In the genomic region with DNA sequence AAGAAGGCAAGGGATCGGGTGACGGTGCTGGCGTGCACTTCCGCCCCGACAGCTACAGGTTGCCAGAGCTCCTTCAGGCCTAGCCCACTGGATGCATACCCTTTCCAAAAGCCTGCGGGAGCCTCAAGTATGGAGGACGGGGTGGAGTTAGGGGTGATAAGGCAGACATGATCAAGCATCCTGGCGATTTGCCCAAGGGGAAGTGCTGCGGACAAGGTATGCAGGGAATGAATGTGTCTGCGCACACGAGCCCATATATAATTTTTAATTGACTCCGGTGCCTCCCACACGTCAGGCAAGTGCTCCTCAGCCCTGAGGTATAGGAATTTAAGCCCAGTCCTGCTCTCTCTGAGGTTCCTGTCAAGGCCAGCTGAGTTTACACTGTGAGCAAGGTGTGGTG, we compare ENCODE assay signal across 11 mouse cellular contexts. TPM values are rescaled to one million over a fixed set of nuclear protein-coding genes. Genes with fewer than 3 reads are reported as not detected.
A peak's percentile ranks its signal among the peaks of the same experiment; 100 is the strongest.
DNase-seq lines count a peak whose midpoint lies in the region; ATAC-seq lines count a peak whose summit lies in the region.
"Had no signal": no experiment of that assay in that cellular context is flagged by ENCODE, and none has a peak within 500 bp of the region (broad histone marks: within the 10 kb centered on the region; RNA-seq: fewer than 3 reads in every experiment).

No protein-coding gene starts in this region.

- H3K9ac ChIP-seq in kidney, embryonic 15.5 days, result 0 out of 2 replicates have a peak overlapping the region, but pooled peaks have one; percentile 19

- H3K27ac ChIP-seq in kidney, embryonic 15.5 days, result peak overlapping the region; percentile 81

- peak; percentile 49 for ATAC-seq in kidney, embryonic 15.5 days (replicated peaks; ENCODE audit: low FRiP score)
- peak; percentile 52 for ATAC-seq in megakaryocyte progenitor cell, adult 5-6 weeks (replicated peaks; ENCODE audit: poor library complexity)
- ATAC-seq: midbrain, embryonic 16.5 days had no signal

- WGBS in kidney, embryonic 15.5 days, result 16% methylated on average over 13 of the region's 13 CpGs

- no peak for DNase-seq in kidney, adult 11 months
- DNase-seq in forelimb bud, embryonic 11.5 days (ENCODE audit: low read depth, low spot score), result peak; percentile 29
- peak; percentile 66 to 78 for DNase-seq in kidney, postnatal 4 days
- DNase-seq in right cerebral cortex, adult 18-20 months, result no peak
- DNase-seq in thymus, adult 18-20 months, result no peak
- DNase-seq in frontal cortex, adult 2 months (ENCODE audit: extremely low spot score in 1 of 2, low spot score in 1 of 2), result no peak

- H3K4me1 ChIP-seq in kidney, embryonic 15.5 days, result peaks cover 36% of the 10 kb centered on the region

- H3K27me3 ChIP-seq in kidney, embryonic 15.5 days, result no peaks in the 10 kb centered on the region

- H3K36me3 ChIP-seq in kidney, embryonic 15.5 days, result no peaks in the 10 kb centered on the region

- no peaks in the 10 kb centered on the region for H3K9me3 ChIP-seq in kidney, embryonic 15.5 days (replicated peaks)

- peak overlapping the region; percentile 11 for H3K4me3 ChIP-seq in kidney, embryonic 15.5 days (replicated peaks)

- H3K4me2 ChIP-seq in kidney, embryonic 15.5 days, result peak overlapping the region; percentile 46

RNA-seq across cellular contexts. Expression of a gene that starts 7.2 kb away (rescaled TPM):
- 0.88 and 1.1 TPM in 2 replicates for polyA plus RNA-seq in kidney, embryonic 15.5 days (2015; fragmentation: Nextera tagmentation; extraction: Ambion mirVana)
- total RNA-seq in megakaryocyte progenitor cell, adult 5-6 weeks (2015), result 0.20 TPM in 1 of 2 replicates, not detected in the other
- not detected in 2 replicates for total RNA-seq in megakaryocyte progenitor cell, adult 5-6 weeks (2017)
- polyA plus RNA-seq in frontal cortex, adult 2 months (2012; rRNA removed), result 0.04 TPM in 1 of 2 replicates, not detected in the other
- total RNA-seq: granulocyte monocyte progenitor cell, adult 5-6 weeks had no signal
- polyA plus RNA-seq: brain, embryonic 14.5 days; midbrain, embryonic 16.5 days had no signal

RNA-seq across cellular contexts. Expression of a gene that starts 42.9 kb away (rescaled TPM):
- polyA plus RNA-seq in kidney, embryonic 15.5 days (2015; fragmentation: Nextera tagmentation; extraction: Ambion mirVana), result 29.0 and 33.1 TPM in 2 replicates
- total RNA-seq in megakaryocyte progenitor cell, adult 5-6 weeks (2015), result not detected in 2 replicates
- total RNA-seq in megakaryocyte progenitor cell, adult 5-6 weeks (2017), result not detected in 2 replicates
- polyA plus RNA-seq in frontal cortex, adult 2 months (2012; rRNA removed), result 0.26 and 1.1 TPM in 2 replicates
- total RNA-seq: granulocyte monocyte progenitor cell, adult 5-6 weeks had no signal

Comparison
In these comparisons a context has a peak if more than half of its experiments do, and no peak if none do; other contexts are left out.
1. DNase-seq: peak in forelimb bud, embryonic 11.5 days (single experiment) and kidney, postnatal 4 days (2 of 2); none in kidney, adult 11 months (single experiment), right cerebral cortex, adult 18-20 months (single experiment), thymus, adult 18-20 months (0 of 2) and frontal cortex, adult 2 months (0 of 2).
2. RNA of a gene that starts 42.9 kb away (polyA plus RNA-seq): 29.0 to 33.1 TPM in kidney, embryonic 15.5 days; 0.26 to 1.1 TPM in frontal cortex, adult 2 months; every median in the first group is over 10 times any median in the second.